Mouse (Mus musculus) brain, adult 10 weeks (tissue): Measurements from ENCODE around the gene Uvrag. TPM values are rescaled to one million over a fixed set of nuclear protein-coding genes. Genes with fewer than 3 reads are reported as not detected.

Source experiments
- polyA plus RNA-seq: library from polyadenylated mRNA; stranded (reverse); fragments of 350-450 nt; fragmentation: Illumina TruSeq; extraction: RNeasy Lipid Tissue Mini Kit (QIAGEN cat#74804); gene quantifications from one replicate; pipeline ENCODE4 v1.2.3, GENCODE M21; 2015; ENCODE audit warnings: low read depth, low replicate concordance

The Uvrag gene
- polyA plus RNA-seq: 20.0 TPM

DNA sequence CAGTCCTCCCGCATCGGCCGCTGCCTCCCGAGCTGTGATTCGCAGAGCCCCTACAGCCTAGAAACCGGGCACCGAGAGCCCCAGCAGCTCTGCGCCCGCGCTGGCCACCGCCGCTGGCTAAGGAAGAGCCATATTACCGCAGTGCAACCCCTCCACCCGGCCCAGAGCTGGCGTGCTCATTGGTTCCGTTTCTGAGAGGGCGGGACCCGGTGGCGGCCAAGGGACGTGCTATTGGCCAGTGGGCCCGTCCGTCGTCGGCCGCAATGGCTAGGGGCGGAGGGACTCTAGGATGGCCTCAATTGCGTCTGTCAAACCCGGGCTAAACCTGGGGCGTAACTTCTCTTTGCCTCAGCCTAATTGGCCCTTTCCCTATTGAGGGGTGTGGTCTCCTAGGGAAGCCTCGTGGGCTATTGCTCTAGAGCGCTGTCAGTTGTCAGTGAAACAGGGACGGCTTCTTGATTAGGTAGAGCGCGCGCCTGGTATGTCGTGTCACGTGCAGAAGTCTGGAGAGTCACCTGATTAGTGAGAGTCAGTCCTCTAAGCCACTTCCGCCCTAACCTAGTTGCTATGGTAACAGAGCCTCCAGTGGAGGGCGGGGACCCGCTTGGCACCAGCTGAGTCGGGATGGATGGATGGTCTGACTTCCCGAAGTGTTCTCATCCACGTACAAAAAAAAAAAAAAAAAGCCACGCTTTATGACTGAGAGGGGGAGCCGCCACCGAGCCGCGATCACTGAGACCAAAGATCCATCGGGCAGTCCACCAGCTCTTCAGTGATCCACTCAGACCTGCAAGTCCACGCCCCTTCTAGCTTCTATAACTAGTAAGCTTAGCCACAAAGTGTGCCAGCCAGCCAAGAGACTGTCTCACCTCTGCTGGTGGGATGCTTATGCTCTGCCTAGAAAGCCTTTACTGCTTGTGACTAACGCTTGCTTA lies at the start of gene Uvrag:
Gene Uvrag (minus strand): TSS at position 158 of the 935 bp plus-strand sequence.

DNA sequence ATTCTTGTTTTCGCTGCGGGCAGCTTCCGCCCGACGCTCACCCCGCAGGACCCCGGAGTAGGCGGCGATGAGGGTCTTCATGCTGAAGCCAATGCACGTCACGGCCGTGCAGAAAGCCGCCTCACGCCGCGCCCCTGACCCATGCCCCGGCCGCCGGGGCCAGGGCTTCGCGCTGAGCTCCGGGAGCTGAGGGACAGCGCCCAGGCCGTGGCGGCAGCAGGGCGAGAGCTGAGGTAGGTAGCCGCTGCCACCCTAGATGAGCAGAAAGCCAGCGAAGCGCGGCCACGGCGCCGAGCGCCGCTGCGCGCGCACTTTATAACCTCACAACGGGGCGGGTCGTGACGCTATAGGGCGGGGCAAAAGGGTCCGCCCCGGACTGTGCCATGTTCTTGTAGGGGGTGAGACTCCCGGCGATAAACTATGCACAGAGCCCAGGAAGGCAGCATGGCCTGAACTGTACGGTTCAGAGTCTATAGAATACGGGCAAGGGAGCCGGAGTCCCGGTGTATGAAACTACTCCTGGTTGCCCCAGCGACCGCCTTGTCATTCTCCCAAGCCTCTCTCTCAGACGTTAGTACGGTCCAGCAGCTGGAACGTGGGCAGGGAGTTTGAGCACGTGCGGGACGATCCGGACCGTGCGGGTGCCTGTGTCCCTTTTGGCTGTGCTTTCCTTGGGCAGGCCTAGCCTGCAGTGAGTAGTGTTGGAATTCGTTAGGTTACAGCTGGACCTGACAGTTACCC lies 41.7 kb upstream of the Uvrag start, which contains the start of gene Dgat2:
Gene Dgat2 (minus strand): TSS at position 288 of the 741 bp plus-strand sequence.

Other genes with a start within 250 kb of the Uvrag start
- gene Dgat2, start 41.6 kb upstream of the Uvrag start, polyA plus RNA-seq: 51.3 TPM
- gene Mogat2, start 97.5 kb upstream of the Uvrag start, polyA plus RNA-seq: not detected
- 84.7 TPM for gene Map6, start 126.3 kb upstream of the Uvrag start, polyA plus RNA-seq
- gene Serpinh1, start 212.1 kb upstream of the Uvrag start, polyA plus RNA-seq: 26.3 TPM
- gene Gdpd5, start 240.3 kb upstream of the Uvrag start, polyA plus RNA-seq: 18.6 TPM